Mouse (Mus musculus) stomach, embryonic 16.5 days (tissue): Measurements from ENCODE around the gene Hspe1. TPM values are rescaled to one million over a fixed set of nuclear protein-coding genes. Genes with fewer than 3 reads are reported as not detected.

Experiments used
- ATAC-seq: fragments of 200-750 bp; cut with Nextera tagmentation; 2 replicates; pipeline ENCODE4 v1.8.0; 2017; ENCODE audit warnings: moderate number of reproducible peaks, moderate TSS enrichment; ENCODE audit not compliant: insufficient read depth, low FRiP score
- H3K27ac ChIP-seq: fragments of 300-500 bp; sonication (generic); 2 replicates; pipeline ENCODE4 v1.5.1; 2014; ENCODE audit warnings: low read length
- H3K27me3 ChIP-seq: fragments of 300-500 bp; sonication (generic); 2 replicates; pipeline ENCODE4 v1.6.1; 2014; ENCODE audit warnings: low read length, control low read depth, mixed read lengths; ENCODE audit not compliant: control insufficient read depth, insufficient read depth
- H3K36me3 ChIP-seq: fragments of 300-500 bp; sonication (generic); 2 replicates; pipeline ENCODE4 v1.6.1; 2014; ENCODE audit warnings: low read length; ENCODE audit not compliant: control insufficient read depth, insufficient read depth
- H3K4me1 ChIP-seq: fragments of 300-500 bp; sonication (generic); 2 replicates; pipeline ENCODE4 v1.6.1; 2014; ENCODE audit warnings: low read length, control low read depth, mixed read lengths; ENCODE audit not compliant: control insufficient read depth, insufficient read depth
- H3K4me2 ChIP-seq: fragments of 300-500 bp; sonication (generic); 2 replicates; pipeline ENCODE4 v1.6.1; 2014; ENCODE audit warnings: low read depth, low read length, mixed read lengths
- H3K4me3 ChIP-seq: fragments of 300-500 bp; sonication (generic); replicated peaks from 2 replicates; pipeline ENCODE4 v1.5.1; 2014; ENCODE audit warnings: mild to moderate bottlenecking, low read length
- H3K9ac ChIP-seq: fragments of 300-500 bp; sonication (generic); 2 replicates; pipeline ENCODE4 v1.6.1; 2014; ENCODE audit warnings: low read length
- H3K9me3 ChIP-seq: fragments of 300-500 bp; sonication (generic); replicated peaks from 2 replicates; pipeline ENCODE4 v1.6.1; 2016; ENCODE audit warnings: low read length, control low read depth; ENCODE audit not compliant: control insufficient read depth
- WGBS: fragments of 180-500 bp; shearing (Covaris S2); extraction: QIAGEN DNeasy Blood & Tissue Kit; methylation state at CpG from one replicate; pipeline ENCODE4 v1.1.7; 2014; 5-methylcytosine and 5-hydroxymethylcytosine counted together
- polyA plus RNA-seq: library from polyadenylated mRNA; unstranded; fragments of >200 nt; fragmentation: Nextera tagmentation; extraction: Ambion mirVana; gene quantifications from 2 replicates; pipeline ENCODE4 v1.2.1, GENCODE M21; 2015

The Hspe1 gene
- polyA plus RNA-seq, 1 experiment from 2014 or later: 480 TPM

DNA sequence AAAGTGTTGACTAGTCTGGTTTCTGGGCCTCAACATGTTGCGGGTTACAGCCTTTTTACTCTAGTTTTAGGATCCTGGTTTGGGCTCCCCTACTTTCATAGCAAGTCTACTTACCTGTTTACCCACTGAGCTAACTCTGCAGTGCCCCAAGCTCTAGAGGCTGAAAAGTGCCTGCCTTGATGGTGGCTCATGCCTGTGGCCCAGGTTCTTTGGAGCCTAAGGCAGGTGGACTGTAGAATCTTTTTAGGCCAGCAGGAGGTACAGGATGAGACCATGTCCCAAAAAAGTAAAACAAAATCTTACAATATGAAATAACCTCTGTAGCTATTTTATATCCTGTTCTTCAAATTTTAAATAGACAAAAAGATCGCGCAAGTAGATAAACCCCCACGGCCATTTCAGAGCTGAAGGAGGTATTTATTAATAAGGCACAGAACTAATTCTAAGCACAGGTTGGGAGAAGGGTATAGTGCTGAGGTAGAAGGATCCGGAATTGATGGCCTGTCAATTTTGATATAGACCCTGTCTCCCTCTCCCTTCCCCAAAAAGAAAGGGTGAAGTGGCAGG lies 1.6 kb downstream of the Hspe1 start:
- Histone ChIP-seq H3K27ac (peak overlapping the region; percentile 33), H3K4me1 (peaks cover 25% of the 10 kb centered on the region), H3K9me3 (no peaks in the 10 kb centered on the region), H3K4me2 (peak overlapping the region; percentile 86), H3K4me3 (peak overlapping the region; percentile 96), H3K27me3 (no peaks in the 10 kb centered on the region), H3K9ac (peak overlapping the region; percentile 98), H3K36me3 (peaks cover 14% of the 10 kb centered on the region; the same call in 1 of the 2 replicates)
- no peak for ATAC-seq
- WGBS: 78% methylated on average over 5 of the region's 5 CpGs

DNA sequence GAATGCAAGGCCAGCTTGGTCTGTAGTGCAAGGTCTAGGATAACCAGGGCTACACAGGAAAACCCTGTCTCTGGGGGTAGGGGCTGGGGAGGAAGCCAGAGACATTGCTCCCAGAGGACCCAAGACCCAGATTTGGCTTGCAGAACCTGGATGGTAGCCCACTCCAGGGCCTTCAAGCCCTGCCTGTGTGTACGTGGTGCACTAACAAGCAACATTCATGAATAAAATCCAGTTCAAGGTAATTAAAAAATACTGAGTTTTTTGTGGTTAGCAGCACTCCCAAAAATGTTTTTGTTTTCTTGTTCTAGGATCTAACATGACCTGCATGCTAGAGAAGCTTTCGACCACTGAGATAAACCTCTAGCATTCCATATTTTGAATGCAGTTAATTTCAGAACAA lies 4.1 kb downstream of the Hspe1 start:
- Histone ChIP-seq H3K27me3 (no peaks in the 10 kb centered on the region), H3K4me3 (no peak overlapping the region), H3K4me1 (peaks cover 7% of the 10 kb centered on the region), H3K4me2 (no peak overlapping the region), H3K36me3 (peaks cover 3% of the 10 kb centered on the region; the same call in 1 of the 2 replicates), H3K9me3 (no peaks in the 10 kb centered on the region), H3K9ac (no peak overlapping the region), H3K27ac (no peak overlapping the region)
- ATAC-seq: no peak
- WGBS: 96% methylated on average over 2 of the region's 2 CpGs

DNA sequence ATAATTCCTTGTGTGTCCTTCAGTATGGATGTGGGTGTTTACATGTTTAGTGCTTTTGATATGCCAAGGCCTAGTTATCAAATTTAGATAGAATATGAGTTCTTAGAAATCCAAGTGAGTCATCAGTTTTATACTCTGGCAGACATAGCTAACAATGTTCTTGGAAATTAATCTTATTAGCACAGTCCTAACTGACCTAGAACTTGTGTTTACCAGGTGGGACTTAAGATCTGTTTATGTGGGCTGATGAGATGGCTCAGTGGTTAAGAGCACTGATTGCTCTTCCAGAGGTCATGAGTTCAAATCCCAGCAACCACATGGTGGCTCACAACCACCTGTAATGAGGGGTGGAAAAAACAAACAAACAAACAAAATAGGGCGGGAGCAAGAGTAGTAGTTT lies 4.5 kb downstream of the Hspe1 start:
- 64% methylated on average over 1 of the region's 1 CpGs for WGBS
- Histone ChIP-seq H3K27me3 (no peaks in the 10 kb centered on the region), H3K36me3 (peaks cover 3% of the 10 kb centered on the region; the same call in 1 of the 2 replicates), H3K4me3 (no peak overlapping the region), H3K27ac (no peak overlapping the region), H3K9me3 (no peaks in the 10 kb centered on the region), H3K9ac (no peak overlapping the region), H3K4me2 (no peak overlapping the region), H3K4me1 (peaks cover 7% of the 10 kb centered on the region)
- ATAC-seq: no peak

- Histone ChIP-seq H3K4me2 (no peak overlapping the region), H3K4me1 (0 out of 2 replicates have a peak, but pooled peaks cover 6% of the 10 kb centered on the region), H3K36me3 (no peaks in the 10 kb centered on the region), H3K27me3 (no peaks in the 10 kb centered on the region), H3K9ac (no peak overlapping the region), H3K4me3 (no peak overlapping the region), H3K9me3 (peaks cover 5% of the 10 kb centered on the region; the same call in 1 of the 2 replicates), H3K27ac (no peak overlapping the region)
- WGBS: 79% methylated on average over 9 of the region's 9 CpGs
- no peak for ATAC-seq
Measured at GRCm38 (mm10) chr1:55106919-55107585, 19.1 kb downstream of the Hspe1 start.

- H3K27me3 ChIP-seq: no peaks in the 10 kb centered on the region
- WGBS: 91% methylated on average over 1 of the region's 1 CpGs
- H3K9me3 ChIP-seq: peaks cover 5% of the 10 kb centered on the region; the same call in 1 of the 2 replicates
- no peak overlapping the region for H3K4me2 ChIP-seq
- no peak for ATAC-seq
- H3K27ac ChIP-seq: no peak overlapping the region
- H3K4me3 ChIP-seq: no peak overlapping the region
- H3K4me1 ChIP-seq: 0 out of 2 replicates have a peak, but pooled peaks cover 6% of the 10 kb centered on the region
- no peak overlapping the region for H3K9ac ChIP-seq
- H3K36me3 ChIP-seq: no peaks in the 10 kb centered on the region
Measured at GRCm38 (mm10) chr1:55107644-55108043, 19.7 kb downstream of the Hspe1 start.

DNA sequence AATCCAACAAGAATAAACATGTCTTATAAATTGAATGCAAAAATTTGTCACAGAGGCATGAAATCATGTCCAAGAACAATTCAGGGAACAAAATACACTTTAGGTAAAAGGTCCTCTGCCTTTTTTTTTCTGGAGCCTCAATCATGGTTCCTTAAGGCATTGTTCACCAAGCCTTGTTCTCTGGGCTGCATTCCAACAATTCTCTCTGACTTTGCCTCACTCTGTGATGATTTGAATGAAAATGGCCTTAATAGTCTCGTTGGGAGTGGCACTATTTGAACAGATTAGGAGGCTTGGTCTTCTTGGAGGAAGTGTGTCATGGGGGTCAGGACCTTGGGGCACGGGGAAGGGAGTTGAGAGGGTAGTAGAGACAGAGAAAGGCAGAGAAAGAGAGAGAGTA lies 20.5 kb downstream of the Hspe1 start:
- no peak for ATAC-seq
- Histone ChIP-seq H3K9me3 (peaks cover 5% of the 10 kb centered on the region; the same call in 1 of the 2 replicates), H3K27me3 (no peaks in the 10 kb centered on the region), H3K4me3 (no peak overlapping the region), H3K4me1 (0 out of 2 replicates have a peak, but pooled peaks cover 6% of the 10 kb centered on the region), H3K27ac (no peak overlapping the region; the same call in 1 of the 2 replicates), H3K9ac (no peak overlapping the region), H3K4me2 (no peak overlapping the region), H3K36me3 (no peaks in the 10 kb centered on the region)
- 33% methylated on average over 2 of the region's 2 CpGs for WGBS

DNA sequence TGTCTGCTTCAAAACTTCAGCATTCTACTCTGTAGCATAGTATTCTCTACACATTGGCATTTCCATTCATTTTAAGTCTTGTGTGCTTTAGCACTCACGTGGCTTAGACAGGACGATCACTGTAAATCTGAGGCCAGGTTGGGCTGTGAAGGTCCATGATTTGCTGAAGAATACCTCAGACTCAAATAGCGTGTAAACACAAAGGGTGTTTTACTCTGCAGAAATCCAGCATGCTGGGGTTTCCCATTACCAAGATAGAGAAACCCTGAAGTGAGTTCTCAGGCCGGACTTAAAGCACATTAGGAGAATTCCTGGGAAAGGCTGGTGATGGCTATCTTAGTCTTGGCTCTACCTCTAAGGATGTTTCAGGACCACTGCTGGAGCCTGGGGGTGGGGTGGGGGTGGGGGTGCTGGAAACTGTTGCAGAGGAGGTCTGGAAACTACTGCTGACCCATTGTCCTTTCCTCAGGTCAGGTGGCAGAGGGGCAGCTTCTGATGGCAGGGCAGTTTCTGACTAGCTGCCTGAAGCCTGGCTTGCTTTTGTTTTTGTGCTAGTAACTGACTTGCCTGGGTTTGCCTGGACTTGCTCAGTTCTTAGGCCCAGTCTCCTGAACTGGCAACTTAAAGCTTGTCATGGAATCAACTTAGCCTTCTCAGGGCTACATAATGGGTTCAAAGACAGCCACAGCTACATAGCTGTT lies 21.3 kb downstream of the Hspe1 start:
- H3K9ac ChIP-seq: no peak overlapping the region
- no peaks in the 10 kb centered on the region for H3K27me3 ChIP-seq
- no peak overlapping the region for H3K4me2 ChIP-seq
- peaks cover 5% of the 10 kb centered on the region; the same call in 1 of the 2 replicates for H3K9me3 ChIP-seq
- H3K4me1 ChIP-seq: 0 out of 2 replicates have a peak, but pooled peaks cover 6% of the 10 kb centered on the region
- no peak overlapping the region for H3K4me3 ChIP-seq
- H3K36me3 ChIP-seq: no peaks in the 10 kb centered on the region
- WGBS: 82% methylated on average over 4 of the region's 4 CpGs
- no peak overlapping the region; the same call in 1 of the 2 replicates for H3K27ac ChIP-seq
- ATAC-seq: no peak

DNA sequence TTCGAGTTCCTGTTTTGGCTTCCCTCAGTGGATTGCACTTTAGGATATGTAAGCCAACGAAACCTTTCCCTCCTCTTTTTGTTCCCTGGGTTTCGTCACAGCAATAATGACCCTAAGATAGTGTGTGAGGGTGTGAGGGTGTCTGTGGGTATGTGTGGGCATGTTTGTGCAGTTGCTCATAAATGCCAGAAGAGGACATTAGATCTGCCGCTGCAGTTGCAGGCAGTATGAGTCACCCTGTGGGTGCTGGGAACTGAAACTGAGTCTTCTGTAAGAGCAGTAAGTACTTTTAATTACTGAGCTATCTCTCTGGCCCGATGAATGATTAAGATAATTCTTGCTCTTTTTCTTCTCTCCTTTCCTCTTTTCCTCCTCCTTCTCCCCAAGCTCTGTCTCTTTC lies 35.1 kb downstream of the Hspe1 start:
- no peak for ATAC-seq
- H3K36me3 ChIP-seq: no peaks in the 10 kb centered on the region
- WGBS: 89% methylated on average over 5 of the region's 5 CpGs
- no peak overlapping the region for H3K27ac ChIP-seq
- no peaks in the 10 kb centered on the region for H3K27me3 ChIP-seq
- H3K4me1 ChIP-seq: no peaks in the 10 kb centered on the region
- H3K4me2 ChIP-seq: no peak overlapping the region
- H3K9ac ChIP-seq: no peak overlapping the region
- H3K4me3 ChIP-seq: no peak overlapping the region
- no peaks in the 10 kb centered on the region for H3K9me3 ChIP-seq

- 71% methylated on average over 2 of the region's 2 CpGs for WGBS
- no peaks in the 10 kb centered on the region for H3K27me3 ChIP-seq
- H3K4me2 ChIP-seq: no peak overlapping the region
- H3K4me3 ChIP-seq: no peak overlapping the region
- H3K27ac ChIP-seq: no peak overlapping the region
- ATAC-seq: no peak
- H3K4me1 ChIP-seq: no peaks in the 10 kb centered on the region
- no peaks in the 10 kb centered on the region for H3K36me3 ChIP-seq
- H3K9me3 ChIP-seq: no peaks in the 10 kb centered on the region
- H3K9ac ChIP-seq: no peak overlapping the region
Measured at GRCm38 (mm10) chr1:55123561-55123960, 35.6 kb downstream of the Hspe1 start.
